18 mouse cellular contexts compared by ENCODE assay signal in the genomic region with DNA sequence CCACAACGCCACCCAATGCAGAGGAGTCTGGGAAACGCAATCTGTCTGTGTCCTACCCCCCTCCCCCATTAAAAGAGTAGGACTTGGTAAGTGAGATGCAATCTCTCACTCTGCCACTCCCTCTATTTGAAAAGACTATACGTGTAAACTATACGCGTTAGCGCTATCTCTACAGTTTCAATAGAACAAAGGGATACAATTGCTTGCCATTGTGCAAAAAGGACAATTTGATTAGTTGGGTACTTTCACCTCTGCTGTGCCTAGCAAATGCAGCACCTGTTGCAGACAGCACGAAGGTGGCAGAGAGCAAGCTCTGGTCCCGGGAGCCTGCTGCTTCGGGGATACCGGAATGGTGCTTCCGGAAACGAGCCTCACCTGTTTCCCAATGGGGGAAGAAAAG.
DNase-seq lines count a peak whose midpoint lies in the region; ATAC-seq lines count a peak whose summit lies in the region.
"Had no signal": no experiment of that assay in that cellular context is flagged by ENCODE, and none has a peak within 500 bp of the region (broad histone marks: within the 10 kb centered on the region; RNA-seq: fewer than 3 reads in every experiment).

No protein-coding gene starts in this region.

- no peaks in the 10 kb centered on the region for H3K4me1 ChIP-seq in intestine, embryonic 15.5 days (replicated peaks)
- no peaks in the 10 kb centered on the region for H3K4me1 ChIP-seq in stomach, embryonic 15.5 days

- H3K27me3 ChIP-seq in intestine, embryonic 15.5 days (replicated peaks): no peaks in the 10 kb centered on the region
- no peaks in the 10 kb centered on the region for H3K27me3 ChIP-seq in stomach, embryonic 15.5 days (replicated peaks)
- H3K27me3 ChIP-seq: hindbrain, embryonic 13.5 days had no signal

- peak; percentile 10; the same call in 1 of the 2 replicates for ATAC-seq in frontal cortex, adult (ENCODE audit: low TSS enrichment)
- ATAC-seq in intestine, embryonic 15.5 days: no peak
- no peak for ATAC-seq in stomach, embryonic 15.5 days (ENCODE audit: insufficient read depth, low FRiP score, low read depth)

- H3K4me3 ChIP-seq in intestine, embryonic 15.5 days (replicated peaks): no peak overlapping the region
- H3K4me3 ChIP-seq in stomach, embryonic 15.5 days (replicated peaks): no peak overlapping the region
- H3K4me3 ChIP-seq: erythroblast, embryonic 14.5 days; hindbrain, embryonic 13.5 days had no signal

- WGBS in intestine, embryonic 15.5 days: 64% methylated on average over 12 of the region's 12 CpGs
- WGBS in stomach, embryonic 15.5 days: 53% methylated on average over 12 of the region's 12 CpGs

- H3K27ac ChIP-seq in intestine, embryonic 15.5 days: no peak overlapping the region
- H3K27ac ChIP-seq in stomach, embryonic 15.5 days: no peak overlapping the region
- H3K27ac ChIP-seq: hindbrain, embryonic 13.5 days had no signal

- DNase-seq in frontal cortex, postnatal 10 days (ENCODE audit: low spot score in 2 of 2): no peak
- DNase-seq in ZHBTc4 (ENCODE audit: low read depth, low spot score): peak; percentile 63
- no peak for DNase-seq in gastrocnemius, postnatal 14 days
- DNase-seq in B cell, adult 2 months: no peak
- DNase-seq in gastrocnemius, postnatal 36 days: no peak
- DNase-seq: adrenal gland, postnatal 14 days; cerebellum, adult 9-10 months; embryo, embryonic 11 days; heart, adult 18-20 months; kidney, adult 18-20 months; kidney, postnatal 25 days; lung, postnatal 4 days; thymus, postnatal 25 days had no signal

- H3K9ac ChIP-seq in intestine, embryonic 15.5 days: no peak overlapping the region
- H3K9ac ChIP-seq in stomach, embryonic 15.5 days: no peak overlapping the region
- H3K9ac ChIP-seq: hindbrain, embryonic 13.5 days had no signal

- 0 out of 2 replicates have a peak overlapping the region, but pooled peaks have one; percentile 17 for H3K4me2 ChIP-seq in intestine, embryonic 15.5 days (replicated peaks)
- H3K4me2 ChIP-seq in stomach, embryonic 15.5 days: peak overlapping the region; percentile 38
- H3K4me2 ChIP-seq: hindbrain, embryonic 13.5 days had no signal

- no peaks in the 10 kb centered on the region for H3K9me3 ChIP-seq in intestine, embryonic 15.5 days
- no peaks in the 10 kb centered on the region for H3K9me3 ChIP-seq in stomach, embryonic 15.5 days
- H3K9me3 ChIP-seq: hindbrain, embryonic 13.5 days had no signal

- intact Hi-C loops in gastrocnemius, postnatal 14 days (cut with DNase I; ENCODE audit: low total_unique reads): no loop called here
- intact Hi-C loops in gastrocnemius, postnatal 36 days (cut with DNase I): no loop called here

- H3K36me3 ChIP-seq in intestine, embryonic 15.5 days: no peaks in the 10 kb centered on the region
- no peaks in the 10 kb centered on the region for H3K36me3 ChIP-seq in stomach, embryonic 15.5 days
- H3K36me3 ChIP-seq: hindbrain, embryonic 13.5 days had no signal
